Mouse (Mus musculus) thymus, adult 18-20 months (tissue): ENCODE measurements at regions not wholly inside any gene's neighbourhood (a gene's known extent, or its start where the extent isn't known, plus 50 kb on each side); places are given as distances from the start of the nearest gene placed in this dataset.
A peak's percentile ranks its signal among the peaks of the same experiment; 100 is the strongest.

Experiments
- DNase-seq, 2 experiments: peaks; one replicate each; pipeline ENCODE4 v3.0.0; 2022; ENCODE audit warnings: mixed read lengths in 2 of 2

GRCm38 (mm10) chr9:76734387-76734786 is 167.5 kb upstream of the Fam83b start:
- no peak for DNase-seq

DNA sequence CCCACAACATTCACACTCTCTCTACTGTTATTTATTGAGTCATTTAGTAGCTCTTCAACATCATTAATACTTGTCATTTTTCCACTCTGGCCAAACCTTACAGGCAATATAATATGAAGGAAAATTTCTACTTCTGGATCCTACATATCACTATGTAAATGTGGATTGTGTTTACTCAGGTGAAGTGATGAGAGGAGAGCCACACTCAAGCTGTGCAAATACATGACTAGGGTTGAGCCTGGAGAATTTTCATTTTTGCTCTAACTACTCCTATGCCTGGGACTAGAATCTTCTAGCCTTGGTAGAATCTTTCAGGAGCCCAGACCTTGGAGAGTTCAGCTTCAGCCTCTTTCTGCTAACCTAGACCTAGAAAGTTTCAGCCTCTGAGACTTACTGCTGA is 166.9 kb upstream of the Fam83b start:
- DNase-seq = no peak

DNA sequence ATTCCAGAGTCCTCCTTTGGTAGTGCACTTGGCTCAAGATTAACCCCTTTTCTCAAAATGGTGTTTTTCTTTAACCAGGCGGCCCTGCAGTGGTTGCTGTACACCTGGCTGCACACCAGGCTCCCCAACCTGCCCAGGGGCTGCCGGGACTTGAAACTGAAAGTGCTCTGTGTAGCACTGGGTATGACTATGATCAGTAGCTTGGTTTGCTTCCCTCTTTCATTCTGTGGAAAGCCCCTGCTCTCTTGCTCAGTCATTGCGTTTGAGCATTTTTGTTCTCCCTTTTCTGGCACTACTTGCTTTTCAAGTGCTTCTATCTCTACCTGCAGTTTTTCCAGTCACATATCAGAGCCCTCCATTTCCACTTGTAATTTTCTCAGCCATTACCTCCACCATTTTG is 156.0 kb upstream of the Fam83b start:
- no peak for DNase-seq

GRCm38 (mm10) chr9:76715852-76716251 is 148.9 kb upstream of the Fam83b start:
- no peak for DNase-seq

- no peak for DNase-seq
These were observed 139.5 kb upstream of the Fam83b start for GRCm38 (mm10) chr9:76706451-76706850.

GRCm38 (mm10) chr9:76705786-76706185 is 138.9 kb upstream of the Fam83b start:
- no peak for DNase-seq

DNA sequence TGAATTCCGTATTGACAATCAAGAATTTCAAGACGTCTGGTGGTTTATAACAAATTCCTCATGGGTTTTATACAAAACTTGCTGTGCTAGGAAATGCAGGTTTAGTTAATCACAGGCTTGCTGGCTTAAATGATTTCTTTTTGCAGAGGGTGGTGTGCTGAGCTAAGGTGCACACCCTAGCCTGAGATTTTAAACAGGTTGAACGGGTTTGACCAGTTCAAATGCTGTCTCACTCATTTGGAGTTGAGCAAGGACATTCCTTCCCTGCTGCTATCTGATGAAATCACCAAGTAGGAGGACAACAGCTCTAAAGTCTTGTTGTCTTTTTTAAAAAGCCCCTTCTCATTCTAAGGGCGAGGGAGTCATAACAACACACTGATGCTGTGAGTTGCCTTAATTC is 128.6 kb upstream of the Fam83b start:
- no peak for DNase-seq

GRCm38 (mm10) chr9:76692976-76693375 is 126.1 kb upstream of the Fam83b start:
- DNase-seq = no peak

GRCm38 (mm10) chr9:76660848-76661247 is 93.9 kb upstream of the Fam83b start:
- peak in 1 of 2 experiments; percentile 2 for DNase-seq

DNA sequence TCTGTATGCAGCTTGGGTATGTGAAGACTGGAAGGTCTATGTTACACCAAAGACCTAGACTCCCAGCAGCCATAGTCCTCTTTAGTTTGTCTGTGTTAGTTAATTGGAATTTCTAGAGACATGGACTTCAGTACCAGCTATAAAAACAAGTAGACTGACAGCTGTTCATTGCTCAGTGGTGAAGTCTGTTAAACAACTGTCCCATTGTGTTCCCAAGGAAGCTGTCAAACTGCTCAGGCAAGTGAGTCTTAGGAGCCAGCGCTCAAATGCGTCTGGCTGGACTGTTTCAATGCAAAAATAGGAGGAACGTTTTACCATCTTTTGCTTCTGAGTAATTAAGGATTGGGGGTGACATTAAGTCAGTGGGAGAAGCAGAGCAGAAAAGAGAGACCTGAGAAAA is 92.9 kb upstream of the Fam83b start:
- no peak for DNase-seq

- DNase-seq = no peak
These were observed 86.4 kb upstream of the Fam83b start for GRCm38 (mm10) chr9:76653311-76653710.

DNA sequence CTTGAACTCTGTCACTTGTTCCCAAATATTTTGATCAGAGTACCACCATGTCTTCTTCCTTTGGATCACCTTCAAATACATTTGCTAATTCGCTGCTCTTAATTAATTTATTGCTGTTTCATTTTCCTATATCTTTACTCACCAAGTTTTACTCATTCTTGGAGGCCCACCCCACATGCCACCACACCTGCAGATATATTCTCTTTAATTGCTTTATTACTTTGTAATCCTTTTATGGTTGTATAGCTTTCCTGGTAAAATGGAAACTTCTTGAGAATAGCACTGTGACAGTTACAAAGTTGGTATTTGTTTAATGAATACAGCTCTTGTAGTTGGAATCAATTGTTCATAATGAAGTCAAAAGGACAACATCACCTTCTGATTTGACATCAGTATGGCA is 82.6 kb upstream of the Fam83b start:
- no peak for DNase-seq

DNA sequence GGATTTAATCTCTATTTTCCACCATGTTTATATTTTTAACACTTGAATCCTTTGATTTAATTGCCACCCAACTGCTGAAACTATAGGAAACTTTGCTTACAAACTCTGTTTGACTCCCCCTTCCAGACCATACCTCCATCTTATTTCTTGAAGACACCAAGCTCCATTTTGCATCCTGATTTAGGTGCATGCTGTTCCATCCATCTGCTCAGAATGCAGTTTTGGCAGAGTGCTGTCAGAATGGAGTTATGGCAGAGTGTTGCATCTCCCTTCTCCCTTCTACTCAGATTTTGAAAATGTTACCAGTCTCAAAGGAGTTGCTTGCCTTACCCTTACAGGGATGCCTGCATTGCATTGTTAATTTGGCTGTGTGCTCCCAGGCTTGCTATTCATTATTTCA is 79.5 kb upstream of the Fam83b start:
- no peak for DNase-seq
